Mouse (Mus musculus) adrenal gland, postnatal 4 days (tissue): ENCODE measurements around the gene Klhl8. TPM values are rescaled to one million over a fixed set of nuclear protein-coding genes. Genes with fewer than 3 reads are reported as not detected.

Experiments used
- DNase-seq, 2 experiments: peaks; one replicate each; pipeline ENCODE4 v3.0.0; 2021 to 2022; ENCODE audit warnings: low spot score in 2 of 2, mixed read lengths in 2 of 2
- total RNA-seq, 2 experiments: library from RNA; stranded (reverse); gene quantifications; 2 replicates each; pipeline ENCODE4 v1.2.3; 2021

The Klhl8 gene
- total RNA-seq, 2 experiments from 2014 or later, result 18.7 to 19.3 TPM

DNA sequence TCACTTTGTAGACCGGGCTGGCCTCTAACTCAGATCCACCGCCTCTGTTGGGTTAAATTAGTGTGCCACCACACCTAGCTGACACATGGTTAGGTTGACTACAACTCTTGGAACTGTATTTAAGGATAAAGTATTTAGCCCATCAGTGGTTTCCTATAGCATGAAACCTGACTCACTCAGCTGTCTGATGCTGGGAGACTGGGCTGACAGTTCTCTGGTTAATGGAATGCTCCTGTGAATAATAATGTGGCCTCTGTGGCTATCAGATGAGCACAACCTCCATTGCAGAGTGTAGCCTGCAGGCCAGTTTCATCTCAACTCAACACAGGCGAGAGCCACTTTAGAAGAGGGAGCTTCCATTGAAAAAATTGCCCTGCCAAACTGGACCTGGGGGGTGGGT is 94.3 kb downstream of the Klhl8 start:
- no peak for DNase-seq

DNA sequence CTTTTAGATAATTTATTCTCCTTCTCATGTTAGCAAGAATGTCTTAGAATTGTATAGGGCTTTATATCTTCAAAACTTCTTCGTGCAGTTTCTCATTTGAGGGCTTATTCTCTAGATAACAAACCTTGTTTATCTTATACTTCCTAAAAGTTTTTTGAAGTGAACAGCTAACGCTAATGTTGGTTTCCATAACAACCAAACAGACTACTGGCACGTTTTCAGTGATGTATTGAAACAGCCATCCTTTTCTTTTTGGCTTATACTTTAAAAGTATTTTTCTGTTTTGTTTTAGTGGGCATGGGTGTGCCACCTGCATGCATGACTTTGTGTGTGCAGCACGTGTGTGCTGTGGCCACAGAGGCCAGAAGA is 95.8 kb downstream of the Klhl8 start:
- DNase-seq, result no peak

DNA sequence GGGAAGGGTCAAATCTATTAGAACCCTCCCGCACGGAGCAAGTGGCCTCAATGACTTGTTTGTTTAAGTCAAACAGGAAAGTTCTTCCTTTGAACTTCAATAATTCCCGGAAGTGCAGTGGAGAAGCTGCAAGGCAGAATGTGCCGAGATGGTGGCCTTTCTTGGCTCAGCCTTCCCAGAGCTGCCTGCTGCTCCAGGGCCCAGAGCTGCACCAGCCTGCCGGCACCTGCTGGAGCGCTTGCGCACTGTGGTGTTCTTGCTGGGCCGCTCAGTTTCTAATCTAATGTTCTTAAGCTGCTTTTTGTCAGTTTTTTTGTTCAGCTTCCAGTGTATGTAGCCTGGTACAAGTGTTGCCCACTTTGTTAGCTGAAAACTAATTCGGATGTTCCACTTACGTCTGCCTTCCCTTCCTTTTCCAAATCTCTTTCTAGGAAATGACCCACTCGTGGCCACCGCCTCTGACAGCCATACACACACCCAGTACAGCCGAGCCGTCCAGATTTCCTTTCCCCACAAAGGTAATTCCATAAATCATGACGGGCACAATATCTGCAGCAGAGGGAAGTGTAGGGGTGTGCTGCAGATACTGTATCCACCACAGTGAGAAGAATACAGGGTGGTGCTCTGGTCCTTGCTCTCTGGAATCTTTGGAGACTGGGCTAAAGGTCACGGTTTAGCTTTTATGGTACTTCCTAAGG is 96.4 kb downstream of the Klhl8 start:
- DNase-seq, result no peak

DNA sequence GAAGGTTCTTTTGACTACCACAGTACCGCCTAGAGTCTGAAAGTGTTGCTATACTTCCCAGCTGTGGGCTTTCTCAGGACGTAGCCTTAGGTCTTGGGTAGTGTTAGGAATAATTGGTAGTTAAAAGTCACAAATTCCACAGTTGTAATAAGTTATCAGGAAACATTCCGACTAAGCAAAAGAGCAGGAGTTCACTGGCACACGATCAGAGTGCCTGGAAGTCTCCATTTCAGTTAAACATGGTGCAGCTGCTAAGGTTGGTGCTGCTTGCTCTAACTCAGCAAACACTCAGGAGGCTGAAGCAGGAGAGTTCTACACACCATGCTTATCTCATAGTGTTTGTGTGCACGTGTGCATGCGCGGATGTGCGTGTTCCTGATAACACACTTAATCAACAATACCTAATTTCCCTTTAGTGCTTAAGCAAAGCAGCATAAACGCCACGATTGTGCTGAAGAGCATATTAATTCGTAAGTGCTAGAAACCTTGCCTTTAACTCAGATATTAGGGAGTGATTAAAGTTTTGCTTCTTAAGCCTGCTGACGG is 97.0 kb downstream of the Klhl8 start:
- DNase-seq, result no peak

GRCm38 (mm10) chr5:103813291-103813690 is 97.8 kb downstream of the Klhl8 start:
- no peak for DNase-seq

Other genes with a start within 250 kb of the Klhl8 start
- 10 to 100 TPM; 37.5 to 43.3 TPM for gene Aff1, start 218.9 kb downstream of the Klhl8 start, total RNA-seq
- 10 to 100 TPM in 1 of 2 experiments, 1 to 10 TPM in 1; 6.2 to 49.6 TPM for gene Hsd17b13, start 66.2 kb upstream of the Klhl8 start, total RNA-seq
- 10 to 100 TPM; 67.7 to 72.2 TPM for gene Hsd17b11, start 110.7 kb upstream of the Klhl8 start, total RNA-seq
- 10 to 100 TPM; 53.2 to 54.8 TPM for gene Nudt9, start 135.0 kb upstream of the Klhl8 start, total RNA-seq
- not detected for gene Gm17660, start 166.3 kb upstream of the Klhl8 start, total RNA-seq
- 10 to 100 TPM; 83.2 to 85.6 TPM for gene Sparcl1, start 202.5 kb upstream of the Klhl8 start, total RNA-seq